Mouse (Mus musculus): ENCODE results near the gene Apbb2.

DNA sequence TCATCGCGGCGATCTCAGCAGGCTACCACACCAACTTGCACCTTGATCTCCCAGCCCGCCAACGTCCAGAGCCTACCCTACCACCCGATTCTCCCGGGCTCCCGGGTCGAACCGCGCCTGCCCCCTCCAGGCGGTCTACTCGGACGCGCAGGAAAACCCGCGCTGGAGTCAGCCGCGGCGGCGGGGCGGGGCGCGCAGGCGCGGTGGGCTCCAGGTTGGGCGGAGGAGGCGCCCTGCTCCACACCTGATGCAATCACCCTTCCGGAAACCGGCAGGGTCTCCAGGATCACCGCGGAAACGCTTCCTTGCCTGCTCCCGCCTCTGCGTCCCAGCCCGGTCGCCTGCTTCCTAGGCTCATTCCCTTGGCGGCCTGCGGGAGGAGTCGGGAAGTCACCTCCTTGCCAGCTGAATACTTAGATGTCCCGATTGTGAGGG is 1.6 kb upstream of the Apbb2 start:
- TF ChIP-seq CTCF (IDR thresholded peaks at IDR 0.05) (peak; percentile 77), EP300 (IDR thresholded peaks at IDR 0.05) (no peak)

Data from lung, postnatal 0 days (tissue).